Mouse (Mus musculus) G1E-ER4 (cell line): Measurements from ENCODE around the gene Pus3. TPM values are rescaled to one million over a fixed set of nuclear protein-coding genes. Genes with fewer than 3 reads are reported as not detected.

ENCODE experiments used
- GATA1 ChIP-seq: IDR thresholded peaks from one replicate; pipeline ENCODE4 v1.8.0; 2012; ENCODE audit warnings: low read length, inconsistent platforms
- polyA plus RNA-seq: library from polyadenylated mRNA; stranded (reverse); fragments of >175 nt; gene quantifications from 2 replicates; pipeline ENCODE4 v1.2.3, GENCODE M21; 2012

The Pus3 gene
- 0.92 and 1.4 TPM in 2 replicates for polyA plus RNA-seq

- no peak for TF ChIP-seq GATA1
These were observed at the start of gene Pus3, which contains the start of gene Ddx25 for GRCm38 (mm10) chr9:35558257-35559008. TSS of gene Pus3 (plus strand) at chr9:35558595. TSS of gene Ddx25 (minus strand) at chr9:35558528.

- no peak for TF ChIP-seq GATA1
These were observed 44.5 kb upstream of the Pus3 start for GRCm38 (mm10) chr9:35513900-35514299.

- no peak for TF ChIP-seq GATA1
These were observed 42.2 kb upstream of the Pus3 start for GRCm38 (mm10) chr9:35516182-35516581.

GRCm38 (mm10) chr9:35516711-35517110 is 41.7 kb upstream of the Pus3 start:
- no peak for TF ChIP-seq GATA1

- TF ChIP-seq GATA1: no peak
These were observed 40.2 kb upstream of the Pus3 start, which contains the start of gene Gm1113 for GRCm38 (mm10) chr9:35518169-35518568. TSS of gene Gm1113 (minus strand) at chr9:35518269.

- TF ChIP-seq GATA1: no peak
These were observed 37.6 kb upstream of the Pus3 start for GRCm38 (mm10) chr9:35520631-35521348.

GRCm38 (mm10) chr9:35522241-35522640 is 36.2 kb upstream of the Pus3 start:
- TF ChIP-seq GATA1: no peak

DNA sequence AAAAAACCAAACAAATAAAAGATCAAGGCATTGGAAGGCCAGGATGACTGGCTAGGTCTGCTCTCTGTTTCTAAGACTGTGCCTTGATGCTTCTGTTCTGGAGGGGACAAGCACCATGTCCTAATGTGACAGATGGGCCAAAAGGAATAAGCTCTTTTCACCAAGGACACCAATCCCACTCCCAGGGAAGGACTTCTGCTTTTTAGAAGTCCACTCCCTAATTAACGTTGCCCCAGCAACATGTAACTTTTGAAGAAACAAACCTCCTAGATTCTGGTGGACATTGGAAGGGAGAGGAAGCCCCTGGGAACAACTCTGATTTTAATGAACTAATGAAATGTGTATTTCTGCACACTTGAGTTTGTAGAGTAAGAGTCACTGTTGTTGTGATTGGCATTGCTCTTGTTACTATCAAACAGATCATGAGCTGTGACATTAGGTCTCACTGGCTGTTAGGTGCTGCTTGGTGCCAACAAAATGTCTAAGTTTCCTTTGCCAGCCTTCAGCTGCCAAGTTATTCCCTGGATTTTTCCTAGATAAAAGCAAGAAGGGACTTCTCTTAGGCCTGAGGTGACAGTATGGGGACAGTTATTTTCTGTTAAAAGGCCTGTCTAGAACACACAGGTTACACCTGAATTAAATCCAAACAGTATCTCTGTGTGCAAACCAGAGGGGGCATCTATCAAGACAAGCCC is 35.4 kb upstream of the Pus3 start:
- no peak for TF ChIP-seq GATA1

DNA sequence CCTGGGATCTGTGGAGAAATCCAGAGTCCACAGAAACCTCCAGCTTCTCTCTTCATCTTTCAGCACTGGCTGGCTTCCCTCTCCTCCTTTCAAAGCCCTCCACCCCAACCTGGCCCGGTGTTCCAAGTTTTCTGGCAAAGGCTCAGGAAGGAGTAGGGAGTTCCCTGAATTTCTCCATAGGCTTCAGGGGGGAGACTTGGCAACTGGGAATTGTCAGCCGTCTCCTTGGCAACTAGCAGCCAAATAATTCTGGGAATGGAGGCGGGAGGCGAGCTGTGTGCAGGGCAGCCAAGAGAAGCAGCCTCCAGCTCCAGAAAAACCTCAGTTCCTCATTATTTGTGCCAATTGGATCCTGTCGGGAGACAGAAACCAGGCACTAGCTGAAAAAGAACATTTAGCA is 34.9 kb upstream of the Pus3 start:
- no peak for TF ChIP-seq GATA1

GRCm38 (mm10) chr9:35523941-35524411 is 34.4 kb upstream of the Pus3 start:
- no peak for TF ChIP-seq GATA1

DNA sequence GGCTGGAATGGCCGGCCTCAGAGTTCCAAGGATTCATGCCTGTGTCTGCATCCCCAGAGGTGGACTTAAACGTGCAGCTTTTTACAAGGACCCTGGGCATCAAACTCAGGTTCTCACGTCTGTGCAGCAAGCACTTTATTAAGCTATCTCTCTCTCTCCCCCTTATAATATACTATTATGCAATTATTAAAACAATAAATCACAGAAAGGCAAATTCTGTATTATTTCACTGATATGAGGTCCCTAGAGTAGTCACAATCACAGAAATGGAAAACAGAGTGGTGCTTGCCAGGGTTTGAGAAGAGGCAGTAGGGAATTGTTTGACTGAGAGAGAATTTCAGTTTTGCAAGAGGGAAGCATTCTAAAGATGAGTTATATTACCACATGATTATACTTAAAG is 29.3 kb upstream of the Pus3 start:
- TF ChIP-seq GATA1: no peak

GRCm38 (mm10) chr9:35529796-35530195 is 28.6 kb upstream of the Pus3 start:
- no peak for TF ChIP-seq GATA1

DNA sequence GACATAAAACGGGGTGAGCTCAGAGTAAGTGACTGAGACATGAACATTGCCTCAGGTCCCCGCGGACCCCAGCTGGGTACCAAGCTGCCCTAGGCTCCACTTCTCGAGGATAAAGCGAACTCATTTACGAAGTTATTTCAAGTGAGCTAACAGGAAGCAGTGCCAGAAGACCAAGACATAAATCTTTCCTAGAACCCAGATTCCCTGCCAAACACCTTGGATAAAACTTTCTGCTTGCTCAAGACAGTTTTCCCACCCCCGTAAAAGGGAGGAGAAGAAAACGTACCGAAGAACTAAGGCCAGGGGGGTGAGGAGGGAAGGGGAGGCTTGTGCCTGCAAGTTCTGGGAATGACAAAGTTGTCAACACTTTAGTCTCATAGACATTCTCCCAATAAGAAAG is 25.1 kb upstream of the Pus3 start:
- no peak for TF ChIP-seq GATA1

DNA sequence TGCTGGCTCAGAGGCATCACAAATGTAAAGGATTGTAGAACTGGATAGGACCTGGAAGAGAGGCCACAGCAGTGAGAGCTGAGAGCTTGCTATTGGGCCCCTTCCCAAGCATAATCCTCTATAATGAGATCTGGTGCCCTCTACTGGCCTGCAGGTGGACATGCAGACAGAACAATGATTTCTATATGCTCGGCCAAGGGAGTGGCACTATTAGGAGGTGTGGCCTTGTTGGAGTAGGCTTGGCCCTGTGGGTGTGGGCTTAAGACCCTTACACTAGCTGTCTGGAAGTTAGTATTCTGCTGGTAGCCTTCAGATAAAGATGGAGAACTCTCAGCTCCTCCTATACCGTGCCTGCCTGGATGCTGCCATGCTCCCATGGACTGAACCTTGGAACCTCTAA is 23.3 kb upstream of the Pus3 start:
- TF ChIP-seq GATA1: no peak

- no peak for TF ChIP-seq GATA1
These were observed 22.5 kb upstream of the Pus3 start for GRCm38 (mm10) chr9:35535876-35536275.
